Mouse (Mus musculus) liver, embryonic 14.5 days (tissue): ENCODE results near the gene Slc25a35.

Experiments
- CTCF ChIP-seq: IDR thresholded peaks from 2 replicates; pipeline ENCODE4 v1.5.1; 2016; ENCODE audit warnings: antibody characterized with exemption, low read depth, control low read depth
- EP300 ChIP-seq: IDR thresholded peaks from 2 replicates; pipeline ENCODE4 v1.6.1; 2016; ENCODE audit warnings: antibody characterized with exemption, low read depth

- TF ChIP-seq EP300 (no peak), CTCF (no peak)
These were observed 41.0 kb upstream of the Slc25a35 start, which contains the start of gene Odf4 for GRCm38 (mm10) chr11:68926981-68927380.
